Mouse (Mus musculus): ENCODE measurements around the gene Kank3. TPM values are rescaled to one million over a fixed set of nuclear protein-coding genes. Genes with fewer than 3 reads are reported as not detected.
"Not testable (repeated sequence)": the region's sequence is repeated elsewhere in the genome, so short reads cannot be mapped to it uniquely, and the experiment has no call there.

Kank3 gene
- polyA plus RNA-seq, 1 experiment: 52.7 TPM

DNA sequence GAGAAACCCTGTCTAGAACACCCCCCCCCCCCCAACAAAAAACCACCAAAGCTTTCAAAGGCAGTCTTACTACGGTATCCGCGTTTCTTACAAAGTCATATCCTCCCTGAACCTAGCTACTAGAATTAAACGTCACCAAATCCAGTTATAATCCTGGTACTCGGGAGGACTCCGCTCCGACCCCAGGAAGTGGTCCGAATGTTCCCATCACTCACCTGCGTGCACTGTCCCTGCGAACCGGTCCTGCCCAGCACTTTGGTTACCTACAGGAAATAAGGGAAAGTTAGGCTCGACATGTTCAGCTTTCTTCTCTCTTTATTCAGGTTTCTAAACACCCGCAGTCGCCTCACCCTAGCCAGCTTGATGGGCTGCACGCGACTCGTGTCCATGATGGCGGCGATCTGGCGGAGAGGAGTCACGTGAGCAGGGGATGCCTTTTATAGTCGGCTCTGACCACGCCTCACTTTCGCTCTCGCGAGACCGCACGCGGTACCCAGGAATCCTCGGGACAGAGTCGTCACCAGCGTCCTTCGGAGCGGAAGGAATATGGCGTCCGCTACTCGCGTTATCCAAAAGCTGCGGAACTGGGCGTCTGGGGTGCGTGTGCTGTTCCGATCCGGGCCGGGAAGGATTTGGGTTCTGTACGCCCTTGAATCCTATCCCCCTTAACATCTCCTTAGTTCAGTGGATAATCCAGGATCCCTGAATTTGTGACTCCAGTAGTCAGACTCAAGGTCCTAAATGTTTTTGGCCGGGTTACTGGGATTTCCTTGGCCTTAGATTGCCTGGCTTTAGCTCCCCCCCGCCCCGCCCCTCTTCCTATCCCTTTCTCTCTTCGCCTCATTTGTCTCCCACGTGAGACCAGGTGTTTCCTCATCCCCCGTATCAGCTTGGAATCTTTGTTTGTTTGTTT, 14.0 kb downstream of the Kank3 start, which contains the start of the genes Rps28 and Ndufa7:
TSS of gene Rps28 (minus strand) at position 479 of the 913 bp plus-strand sequence.
TSS of gene Ndufa7 (plus strand) at position 489 of the 913 bp plus-strand sequence.
- peaks cover 3% of the 10 kb centered on the region; the same call in 1 of the 2 replicates for H3K4me1 ChIP-seq (ENCODE audit: control insufficient read depth, insufficient read depth, low read length)
- H3K27ac ChIP-seq (ENCODE audit: control insufficient read depth, insufficient read depth, low read depth, low read length, poor library complexity): peak within 1 kb of the TSS; percentile 74
- H3K4me3 ChIP-seq (replicated peaks; ENCODE audit: control insufficient read depth, low read depth, low read length): peak within 1 kb of the TSS; percentile 94
- TF ChIP-seq CTCF (IDR thresholded peaks at IDR 0.05; ENCODE audit: control insufficient read depth, insufficient read depth, low read length): no peak
- peak; percentile 92 for TF ChIP-seq POLR2A (IDR thresholded peaks at IDR 0.05; ENCODE audit: borderline replicate concordance, control insufficient read depth, low read depth, low read length)
- under 1% methylated on average over 51 of the region's 51 CpGs for WGBS

DNA sequence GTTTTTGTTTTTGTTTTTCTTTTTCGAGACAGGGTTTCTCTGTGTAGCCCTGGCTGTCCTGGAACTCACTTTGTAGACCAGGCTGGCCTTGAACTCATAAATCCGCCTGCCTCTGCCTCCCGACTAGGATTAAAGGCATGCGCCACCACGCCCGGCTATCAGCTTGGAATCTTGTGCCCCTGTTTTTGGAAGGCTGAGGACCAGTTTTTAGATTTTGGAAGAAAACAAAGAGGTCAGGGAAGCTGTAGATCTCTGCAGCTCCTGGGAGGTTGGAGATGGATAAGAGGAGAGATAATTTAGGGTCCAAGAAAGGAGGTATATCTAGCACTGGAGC, 14.6 kb downstream of the Kank3 start:
- H3K27ac ChIP-seq (ENCODE audit: control insufficient read depth, insufficient read depth, low read depth, low read length, poor library complexity); H3K4me1 ChIP-seq (ENCODE audit: control insufficient read depth, insufficient read depth, low read length): not testable (repeated sequence)
- WGBS: 11% methylated on average over 6 of the region's 6 CpGs
- peak overlapping the region; percentile 94 for H3K4me3 ChIP-seq (replicated peaks; ENCODE audit: control insufficient read depth, low read depth, low read length)

DNA sequence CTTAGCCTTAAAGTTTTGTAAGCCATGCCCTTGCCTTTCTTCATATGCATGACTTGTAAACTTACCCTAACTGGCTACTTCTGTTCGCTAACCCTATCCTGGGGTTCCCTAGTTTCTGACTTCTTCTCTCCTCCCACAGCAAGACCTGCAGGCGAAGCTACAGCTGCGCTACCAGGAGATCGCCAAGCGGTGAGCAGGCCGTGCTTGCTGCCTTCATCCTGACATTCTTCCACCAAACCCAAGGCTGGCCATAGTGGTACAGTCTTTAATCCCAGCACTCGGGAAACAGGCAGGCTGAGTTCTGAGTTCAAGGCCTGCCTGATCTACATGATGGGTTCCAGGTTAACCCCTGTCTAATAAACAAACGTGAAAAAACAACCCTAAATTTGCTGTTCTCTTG, 15.1 kb downstream of the Kank3 start:
- Histone ChIP-seq H3K27ac (ENCODE audit: control insufficient read depth, insufficient read depth, low read depth, low read length, poor library complexity) (no peak overlapping the region), H3K4me1 (ENCODE audit: control insufficient read depth, insufficient read depth, low read length) (peaks cover 3% of the 10 kb centered on the region; the same call in 1 of the 2 replicates), H3K4me3 (replicated peaks; ENCODE audit: control insufficient read depth, low read depth, low read length) (peak overlapping the region; percentile 27)
- no peak for TF ChIP-seq POLR2A (IDR thresholded peaks at IDR 0.05; ENCODE audit: borderline replicate concordance, control insufficient read depth, low read depth, low read length)
- TF ChIP-seq CTCF (IDR thresholded peaks at IDR 0.05; ENCODE audit: control insufficient read depth, insufficient read depth, low read length): no peak
- 83% methylated on average over 8 of the region's 8 CpGs for WGBS

- Histone ChIP-seq H3K27ac (ENCODE audit: control insufficient read depth, insufficient read depth, low read depth, low read length, poor library complexity) (no peak overlapping the region), H3K4me3 (replicated peaks; ENCODE audit: control insufficient read depth, low read depth, low read length) (no peak overlapping the region), H3K4me1 (ENCODE audit: control insufficient read depth, insufficient read depth, low read length) (peaks cover 3% of the 10 kb centered on the region; the same call in 1 of the 2 replicates)
- TF ChIP-seq POLR2A (IDR thresholded peaks at IDR 0.05; ENCODE audit: borderline replicate concordance, control insufficient read depth, low read depth, low read length) (no peak), CTCF (IDR thresholded peaks at IDR 0.05; ENCODE audit: control insufficient read depth, insufficient read depth, low read length) (peak; percentile 79)
- under 1% methylated on average over 3 of the region's 3 CpGs for WGBS
Observed at GRCm38 (mm10) chr17:33826850-33827249, 16.5 kb downstream of the Kank3 start.

- Histone ChIP-seq H3K4me3 (replicated peaks; ENCODE audit: control insufficient read depth, low read depth, low read length) (no peak overlapping the region), H3K27ac (ENCODE audit: control insufficient read depth, insufficient read depth, low read depth, low read length, poor library complexity) (no peak overlapping the region), H3K4me1 (ENCODE audit: control insufficient read depth, insufficient read depth, low read length) (peaks cover 1% of the 10 kb centered on the region; the same call in 1 of the 2 replicates)
- WGBS: 78% methylated on average over 2 of the region's 2 CpGs
- TF ChIP-seq POLR2A (IDR thresholded peaks at IDR 0.05; ENCODE audit: borderline replicate concordance, control insufficient read depth, low read depth, low read length) (no peak), CTCF (IDR thresholded peaks at IDR 0.05; ENCODE audit: control insufficient read depth, insufficient read depth, low read length) (no peak)
Observed at GRCm38 (mm10) chr17:33828892-33829291, 18.6 kb downstream of the Kank3 start.

GRCm38 (mm10) chr17:33829561-33829960, 19.2 kb downstream of the Kank3 start:
- Histone ChIP-seq H3K4me1 (ENCODE audit: control insufficient read depth, insufficient read depth, low read length) (peaks cover 1% of the 10 kb centered on the region; the same call in 1 of the 2 replicates), H3K27ac (ENCODE audit: control insufficient read depth, insufficient read depth, low read depth, low read length, poor library complexity) (no peak overlapping the region), H3K4me3 (replicated peaks; ENCODE audit: control insufficient read depth, low read depth, low read length) (no peak overlapping the region)
- 88% methylated on average over 10 of the region's 10 CpGs for WGBS
- no peak for TF ChIP-seq POLR2A (IDR thresholded peaks at IDR 0.05; ENCODE audit: borderline replicate concordance, control insufficient read depth, low read depth, low read length)

DNA sequence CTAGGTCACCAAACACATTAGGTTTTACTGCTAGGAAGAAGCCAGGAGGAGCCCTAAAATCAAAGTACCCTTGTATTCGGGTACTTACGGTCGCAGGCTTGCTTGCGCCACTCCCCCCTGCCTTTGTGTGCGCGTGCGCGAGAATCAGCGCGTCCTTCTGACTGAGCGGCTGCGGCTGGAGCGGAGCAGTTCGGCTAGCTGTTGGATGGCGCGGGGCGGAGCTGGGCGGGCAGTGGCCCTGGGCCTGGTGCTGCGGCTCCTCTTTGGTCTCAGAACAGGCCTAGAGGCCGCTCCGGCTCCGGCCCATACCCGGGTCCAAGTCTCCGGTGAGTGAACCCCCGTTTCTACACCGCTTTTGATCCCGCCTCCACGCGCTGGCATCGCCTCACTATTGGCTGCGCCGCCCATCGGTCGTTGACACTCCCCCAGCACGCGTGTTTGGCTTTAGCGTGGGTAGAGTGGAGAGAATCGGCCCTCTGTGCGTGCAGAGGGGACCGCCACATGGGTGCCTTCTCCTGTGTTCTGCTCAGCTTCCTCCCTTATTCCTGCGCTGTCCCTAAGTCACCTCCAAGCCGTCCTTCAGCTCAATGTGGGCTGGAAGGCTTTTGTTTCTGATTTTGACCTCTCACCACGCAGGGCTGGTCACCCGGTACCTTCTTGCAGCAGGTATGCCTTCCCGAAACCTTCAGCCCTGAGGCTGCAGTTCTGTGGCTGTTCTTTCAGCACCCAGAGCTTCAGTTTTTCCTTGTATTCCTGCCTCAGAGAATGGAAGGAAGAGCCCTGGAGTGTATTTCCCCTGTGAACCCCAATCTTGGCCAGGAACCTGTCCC, 32.9 kb downstream of the Kank3 start, which contains the start of gene Cd320:
TSS of gene Cd320 (plus strand) at position 126 of the 830 bp plus-strand sequence.
- Histone ChIP-seq H3K4me1 (ENCODE audit: control insufficient read depth, insufficient read depth, low read length) (no peaks in the 10 kb centered on the region), H3K4me3 (replicated peaks; ENCODE audit: control insufficient read depth, low read depth, low read length) (peak within 1 kb of the TSS; percentile 99), H3K27ac (ENCODE audit: control insufficient read depth, insufficient read depth, low read depth, low read length, poor library complexity) (peak within 1 kb of the TSS; percentile 23; the same call in 1 of the 2 replicates)
- under 1% methylated on average over 45 of the region's 45 CpGs for WGBS
- TF ChIP-seq CTCF (IDR thresholded peaks at IDR 0.05; ENCODE audit: control insufficient read depth, insufficient read depth, low read length) (0 out of 2 replicates have a peak, but pooled peaks have one; percentile 15), POLR2A (IDR thresholded peaks at IDR 0.05; ENCODE audit: borderline replicate concordance, control insufficient read depth, low read depth, low read length) (peak; percentile 56; the same call in 1 of the 2 replicates)

- no peak overlapping the region for H3K27ac ChIP-seq (ENCODE audit: control insufficient read depth, insufficient read depth, low read depth, low read length, poor library complexity)
- H3K4me3 ChIP-seq (replicated peaks; ENCODE audit: control insufficient read depth, low read depth, low read length): no peak overlapping the region
- WGBS: 50% methylated on average over 1 of the region's 1 CpGs
- no peaks in the 10 kb centered on the region for H3K4me1 ChIP-seq (ENCODE audit: control insufficient read depth, insufficient read depth, low read length)
- TF ChIP-seq POLR2A (IDR thresholded peaks at IDR 0.05; ENCODE audit: borderline replicate concordance, control insufficient read depth, low read depth, low read length): no peak
- no peak for TF ChIP-seq CTCF (IDR thresholded peaks at IDR 0.05; ENCODE audit: control insufficient read depth, insufficient read depth, low read length)
Observed at GRCm38 (mm10) chr17:33844196-33844595, 33.9 kb downstream of the Kank3 start.
